Mouse (Mus musculus): ENCODE measurements around the gene Mall. TPM values are rescaled to one million over a fixed set of nuclear protein-coding genes. Genes with fewer than 3 reads are reported as not detected.

Gene Mall
- polyA plus RNA-seq (2012; rRNA removed), result 0.29 and 1.2 TPM in 2 replicates

DNA sequence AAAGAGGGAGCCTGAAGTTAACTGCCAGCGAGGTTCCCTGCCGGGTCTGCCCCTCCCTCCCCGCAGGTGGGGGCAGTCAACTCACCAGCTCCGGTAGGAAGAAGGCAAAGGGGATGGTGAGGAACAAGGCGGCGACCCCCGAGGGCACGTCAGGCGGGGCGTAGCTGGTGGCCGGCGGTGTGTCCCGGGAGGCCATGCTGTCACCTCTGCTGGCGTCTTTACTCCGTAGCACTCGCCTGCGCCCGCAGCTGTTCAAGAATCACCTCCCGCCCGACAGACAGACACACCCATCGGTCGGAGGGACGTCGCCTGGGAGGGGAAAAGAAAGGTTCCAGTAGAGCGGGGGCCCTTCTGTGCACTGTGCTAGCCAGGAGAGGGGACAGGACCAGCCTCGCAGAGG lies at the start of gene Mall:
Mall (minus strand) TSS at position 262 of the 400 bp plus-strand sequence.

DNA sequence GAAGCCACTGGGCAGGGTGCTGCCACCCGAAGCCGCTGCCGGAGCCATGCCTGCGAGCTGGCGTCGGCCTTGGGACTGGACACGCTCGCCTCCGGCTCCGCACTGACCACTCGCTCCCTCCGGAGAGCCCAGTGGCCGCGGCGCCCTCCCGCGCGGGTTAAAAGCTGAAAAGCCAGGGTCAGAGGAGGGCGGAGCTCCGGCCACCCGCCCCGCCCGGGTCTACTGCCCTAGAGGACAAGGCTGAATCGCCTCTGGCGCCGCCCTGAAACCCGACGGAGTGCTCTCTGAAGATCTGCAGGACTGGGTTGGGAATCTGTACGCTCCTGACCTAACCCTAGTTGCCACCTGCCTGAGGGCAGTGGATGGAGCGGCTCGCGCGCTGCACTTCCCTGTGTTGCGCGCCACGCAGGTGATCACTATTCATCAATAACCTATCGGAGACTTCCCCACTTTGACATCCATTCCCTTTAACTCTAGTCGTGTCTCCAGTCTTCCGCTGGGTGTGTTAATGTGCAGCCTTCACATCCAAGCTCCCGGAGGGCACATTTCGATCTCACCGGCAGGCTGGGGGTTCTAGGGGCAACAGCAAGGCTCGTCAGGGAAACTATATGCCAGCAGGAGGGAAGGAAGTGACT lies 73.5 kb downstream of the Mall start, which contains the start of gene Mal:
Mal (minus strand) TSS at position 610 of the 635 bp plus-strand sequence.

Other genes starting within 250 kb of the Mall start
- 3.6 TPM in 2 replicates for gene Kcnip3, start 207.8 kb downstream of the Mall start, polyA plus RNA-seq (2012; rRNA removed)
- 0.37 and 0.80 TPM in 2 replicates for gene Prom2, start 188.5 kb downstream of the Mall start, polyA plus RNA-seq (2012; rRNA removed)
- gene Zfp661, start 142.8 kb downstream of the Mall start, polyA plus RNA-seq (2012; rRNA removed), result 10.0 TPM in 2 replicates
- 97.0 and 105 TPM in 2 replicates for gene Mrps5, start 142.7 kb downstream of the Mall start, polyA plus RNA-seq (2012; rRNA removed)
- 0.31 and 0.44 TPM in 2 replicates for gene Mal, start 73.2 kb downstream of the Mall start, polyA plus RNA-seq (2012; rRNA removed)
- 33.4 and 52.5 TPM in 2 replicates for gene Nphp1, start 59.0 kb upstream of the Mall start, polyA plus RNA-seq (2012; rRNA removed)
- 34.6 and 38.8 TPM in 2 replicates for gene Mtln, start 62.6 kb upstream of the Mall start, polyA plus RNA-seq (2012; rRNA removed)
- 39.1 and 57.6 TPM in 2 replicates for gene Bub1, start 101.9 kb upstream of the Mall start, polyA plus RNA-seq (2012; rRNA removed)
- 0.15 TPM in 1 of 2 replicates, not detected in the other for gene Acoxl, start 108.9 kb upstream of the Mall start, polyA plus RNA-seq (2012; rRNA removed)